Mouse (Mus musculus) urinary bladder, adult 18-20 months (tissue): ENCODE data around the gene Grid2.

Experiments
- DNase-seq, 2 experiments: peaks; one replicate each; pipeline ENCODE4 v3.0.0; 2022; ENCODE audit warnings: low spot score in 2 of 2, mixed read lengths in 2 of 2

The Grid2 gene

GRCm38 (mm10) chr6:64313132-64313531, 1057.5 kb downstream of the Grid2 start:
- DNase-seq: no peak

- no peak for DNase-seq
These were observed 1071.3 kb downstream of the Grid2 start for GRCm38 (mm10) chr6:64326936-64327335.

GRCm38 (mm10) chr6:64327876-64328275, 1072.2 kb downstream of the Grid2 start:
- DNase-seq: no peak

- no peak for DNase-seq
These were observed 1142.9 kb downstream of the Grid2 start for GRCm38 (mm10) chr6:64398413-64399098.

- DNase-seq: no peak
These were observed 1172.0 kb downstream of the Grid2 start for GRCm38 (mm10) chr6:64427658-64428057.

- DNase-seq: no peak
These were observed 1173.2 kb downstream of the Grid2 start for GRCm38 (mm10) chr6:64428898-64429297.

GRCm38 (mm10) chr6:64448127-64448526, 1192.5 kb downstream of the Grid2 start:
- no peak for DNase-seq

GRCm38 (mm10) chr6:64448864-64449355, 1193.2 kb downstream of the Grid2 start:
- no peak for DNase-seq

- no peak for DNase-seq
These were observed 1195.1 kb downstream of the Grid2 start for GRCm38 (mm10) chr6:64450770-64451169.

GRCm38 (mm10) chr6:64479884-64480283, 1224.2 kb downstream of the Grid2 start:
- DNase-seq: no peak

GRCm38 (mm10) chr6:64480592-64480991, 1224.9 kb downstream of the Grid2 start:
- DNase-seq: no peak

- DNase-seq: no peak
These were observed 1234.8 kb downstream of the Grid2 start for GRCm38 (mm10) chr6:64490313-64491067.

- DNase-seq: no peak
These were observed 1248.7 kb downstream of the Grid2 start for GRCm38 (mm10) chr6:64504394-64504793.

- DNase-seq: no peak
These were observed 1286.5 kb downstream of the Grid2 start for GRCm38 (mm10) chr6:64542168-64542567.

GRCm38 (mm10) chr6:64553645-64554044, 1298.0 kb downstream of the Grid2 start:
- DNase-seq: no peak

- no peak for DNase-seq
These were observed 1299.5 kb downstream of the Grid2 start for GRCm38 (mm10) chr6:64555220-64555619.

- DNase-seq: no peak
These were observed 1312.9 kb downstream of the Grid2 start for GRCm38 (mm10) chr6:64568599-64568998.

GRCm38 (mm10) chr6:64581338-64581737, 1325.7 kb downstream of the Grid2 start:
- no peak for DNase-seq

- DNase-seq: no peak
These were observed 1333.0 kb downstream of the Grid2 start for GRCm38 (mm10) chr6:64588487-64589205.

- DNase-seq: no peak
These were observed 1340.6 kb downstream of the Grid2 start for GRCm38 (mm10) chr6:64596261-64596660.

GRCm38 (mm10) chr6:64596835-64597234, 1341.2 kb downstream of the Grid2 start:
- DNase-seq: no peak

GRCm38 (mm10) chr6:64598144-64598561, 1342.5 kb downstream of the Grid2 start:
- DNase-seq: no peak
